Mouse (Mus musculus) frontal cortex, postnatal 36 days (tissue): ENCODE data around the gene Tcap.
A peak's percentile ranks its signal among the peaks of the same experiment; 100 is the strongest.
"Not testable (repeated sequence)": the region's sequence is repeated elsewhere in the genome, so short reads cannot be mapped to it uniquely, and the experiment has no call there.

ENCODE experiments used
- DNase-seq, 2 experiments: peaks; one replicate each; pipeline ENCODE4 v3.0.0; 2022; ENCODE audit warnings: low spot score in 2 of 2

Tcap gene

GRCm38 (mm10) chr11:98381651-98382050, 2.0 kb upstream of the Tcap start:
- DNase-seq = no peak

GRCm38 (mm10) chr11:98382405-98382804, 1.2 kb upstream of the Tcap start:
- DNase-seq = not testable (repeated sequence)

- no peak for DNase-seq
Observed at GRCm38 (mm10) chr11:98384216-98384615, 605 bp downstream of the Tcap start.

GRCm38 (mm10) chr11:98384721-98385637, 1.4 kb downstream of the Tcap start:
- no peak for DNase-seq

- DNase-seq = no peak
Observed at GRCm38 (mm10) chr11:98385638-98386585, 2.3 kb downstream of the Tcap start, which contains the start of gene Pnmt. Pnmt (plus strand) TSS chr11:98386450.

- DNase-seq = no peak
Observed at GRCm38 (mm10) chr11:98386596-98386995, 3.0 kb downstream of the Tcap start.

- no peak for DNase-seq
Observed at GRCm38 (mm10) chr11:98387056-98387577, 3.5 kb downstream of the Tcap start.

- DNase-seq = no peak
Observed at GRCm38 (mm10) chr11:98388282-98388681, 4.7 kb downstream of the Tcap start.

- DNase-seq = peak; percentile 61 to 79
Observed at GRCm38 (mm10) chr11:98389221-98389780, 5.7 kb downstream of the Tcap start.

GRCm38 (mm10) chr11:98390141-98390540, 6.5 kb downstream of the Tcap start:
- DNase-seq = no peak

GRCm38 (mm10) chr11:98392034-98392433, 8.4 kb downstream of the Tcap start:
- DNase-seq = no peak

GRCm38 (mm10) chr11:98392645-98393044, 9.0 kb downstream of the Tcap start:
- DNase-seq = no peak

GRCm38 (mm10) chr11:98393317-98393716, 9.7 kb downstream of the Tcap start:
- no peak for DNase-seq

- DNase-seq = no peak
Observed at GRCm38 (mm10) chr11:98394301-98394700, 10.7 kb downstream of the Tcap start.

- DNase-seq = no peak
Observed at GRCm38 (mm10) chr11:98395041-98395440, 11.4 kb downstream of the Tcap start.

GRCm38 (mm10) chr11:98397946-98398345, 14.3 kb downstream of the Tcap start:
- DNase-seq = no peak

GRCm38 (mm10) chr11:98400161-98400726, 16.6 kb downstream of the Tcap start, which contains the start of gene Pgap3:
Pgap3 (minus strand) TSS chr11:98400490.
- peak; percentile 90 for DNase-seq

- DNase-seq = no peak
Observed at GRCm38 (mm10) chr11:98400816-98401215, 17.2 kb downstream of the Tcap start.

GRCm38 (mm10) chr11:98406621-98407020, 23.0 kb downstream of the Tcap start:
- DNase-seq = no peak

GRCm38 (mm10) chr11:98408872-98409271, 25.3 kb downstream of the Tcap start:
- no peak for DNase-seq

GRCm38 (mm10) chr11:98409341-98409822, 25.8 kb downstream of the Tcap start:
- DNase-seq = no peak
